Mouse (Mus musculus) megakaryocyte, embryonic 14.5 days (primary cell): ENCODE data around the gene Npb.

Source experiments
- FLI1 ChIP-seq: IDR thresholded peaks from 2 replicates; pipeline ENCODE4 v1.6.1; 2012; ENCODE audit warnings: low read length, inconsistent platforms, mixed read lengths
- GATA1 ChIP-seq: IDR thresholded peaks from 3 replicates; pipeline ENCODE4 v1.6.1; 2012; ENCODE audit warnings: mixed read lengths, low read length, inconsistent platforms, borderline replicate concordance

DNA sequence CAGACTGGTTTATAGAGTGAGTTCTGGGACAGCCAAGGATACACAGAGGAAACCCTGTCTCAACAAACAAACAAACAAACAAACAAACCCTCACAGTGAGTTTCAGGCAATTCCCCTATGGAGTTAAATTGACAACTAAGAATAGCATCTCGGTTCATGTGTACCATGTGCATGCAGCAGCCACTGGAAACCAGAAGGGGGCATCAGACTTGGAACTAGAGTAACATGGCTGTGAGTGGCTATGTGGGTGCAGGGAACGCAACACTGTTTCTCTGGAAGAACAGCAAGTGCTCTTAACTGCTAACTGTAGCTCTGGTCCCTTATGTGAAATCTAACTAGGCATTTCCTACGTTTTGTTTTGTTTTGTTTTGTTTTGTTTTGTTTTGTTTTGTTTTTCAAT is 43.6 kb downstream of the Npb start:
- TF ChIP-seq GATA1 (no peak), FLI1 (no peak)
